Mouse (Mus musculus) kidney, postnatal 36 days (tissue): ENCODE results near the gene Kpna7.
A peak's percentile ranks its signal among the peaks of the same experiment; 100 is the strongest.

ENCODE experiments used
- DNase-seq, 2 experiments: peaks; one replicate each; pipeline ENCODE4 v3.0.0; 2021 to 2022; ENCODE audit warnings: mixed read lengths in 2 of 2

Kpna7 gene

DNA sequence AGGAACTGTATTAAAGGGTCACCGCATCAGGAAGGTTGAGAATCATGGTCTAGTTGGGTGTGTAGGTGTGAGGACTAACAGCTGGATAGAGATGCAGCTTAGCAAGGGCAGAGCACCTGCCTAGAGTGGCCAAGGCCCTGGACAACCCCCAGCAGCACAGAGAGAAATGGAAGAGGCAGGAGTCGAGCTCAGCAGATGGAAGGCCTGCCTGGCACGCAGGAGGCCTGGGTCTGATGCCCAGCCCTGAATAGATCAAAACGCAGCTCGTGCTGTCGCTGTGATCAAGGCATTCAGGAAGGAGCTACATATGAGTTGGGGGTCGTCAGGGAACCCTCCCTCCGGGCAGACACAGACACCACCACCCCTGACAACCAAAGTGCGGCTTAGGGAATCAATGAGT, 125.6 kb downstream of the Kpna7 start:
- no peak for DNase-seq

DNA sequence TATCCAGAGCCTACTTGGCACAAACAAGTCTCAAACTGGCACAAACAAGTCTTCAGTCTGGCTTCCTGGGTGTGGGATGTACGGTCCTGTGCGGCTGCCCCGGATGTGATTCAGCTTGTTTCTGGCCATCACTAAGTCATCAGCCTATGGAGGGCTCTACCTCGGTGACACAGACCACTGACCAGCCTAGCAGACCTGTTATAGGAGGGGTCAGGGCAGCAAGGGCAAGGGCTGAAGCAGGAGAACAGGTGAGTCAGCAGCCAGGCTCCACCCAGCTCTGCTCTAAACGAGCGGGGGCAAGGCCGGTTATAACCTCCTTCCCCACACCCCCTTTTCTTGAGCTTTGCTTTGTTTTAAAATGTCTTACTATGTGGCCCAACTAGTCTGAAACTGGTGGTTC, 129.4 kb downstream of the Kpna7 start:
- DNase-seq = peak in 1 of 2 experiments; percentile 18

DNA sequence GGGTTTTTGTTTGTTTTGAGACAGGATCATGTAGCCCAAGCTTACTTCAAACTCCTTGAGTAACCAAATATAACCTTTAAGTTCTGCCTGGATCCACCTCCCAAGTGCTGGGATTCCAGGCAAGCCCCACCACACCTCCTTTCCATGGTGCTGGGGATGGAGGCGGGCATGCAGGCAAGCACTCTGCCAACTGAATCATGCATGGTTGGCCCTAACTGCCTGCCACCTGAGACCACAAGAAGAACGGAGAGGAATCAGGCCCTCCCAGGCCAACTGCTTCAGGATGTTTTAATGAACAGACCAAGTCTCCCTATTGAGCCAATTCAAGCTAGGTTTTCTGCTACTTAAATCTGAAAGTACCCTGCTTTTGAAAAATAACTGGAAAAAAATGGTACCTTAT, 131.2 kb downstream of the Kpna7 start:
- DNase-seq = no peak

DNA sequence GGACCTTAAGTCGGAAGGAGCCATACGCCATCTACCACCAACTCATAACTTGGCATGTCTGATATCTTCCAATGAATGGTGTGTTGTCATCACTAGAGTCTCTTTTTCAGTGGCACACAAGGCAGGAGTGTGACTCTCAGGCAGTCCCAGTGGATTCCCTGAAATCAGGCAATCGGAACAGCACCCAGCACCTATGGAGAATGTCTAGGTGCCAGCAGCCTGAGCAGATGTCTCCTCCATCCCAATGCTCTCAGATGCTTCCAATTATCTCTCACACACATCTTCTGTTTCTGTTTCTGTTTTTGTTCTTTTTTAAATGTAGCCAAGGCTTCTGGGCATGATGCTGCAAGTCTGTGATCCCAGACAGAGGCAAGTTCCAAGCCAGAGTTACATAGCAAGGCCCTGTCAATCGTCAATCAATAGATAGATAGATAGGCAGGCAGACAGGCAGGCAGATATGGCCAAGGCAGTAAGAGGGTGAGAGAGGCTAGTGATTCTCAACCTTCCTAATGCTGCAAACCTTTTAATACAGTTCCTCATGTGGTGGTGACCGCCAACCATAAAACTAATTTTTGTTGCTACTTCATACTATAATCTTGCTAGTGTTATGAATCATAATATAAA, 133.3 kb downstream of the Kpna7 start:
- no peak for DNase-seq

DNA sequence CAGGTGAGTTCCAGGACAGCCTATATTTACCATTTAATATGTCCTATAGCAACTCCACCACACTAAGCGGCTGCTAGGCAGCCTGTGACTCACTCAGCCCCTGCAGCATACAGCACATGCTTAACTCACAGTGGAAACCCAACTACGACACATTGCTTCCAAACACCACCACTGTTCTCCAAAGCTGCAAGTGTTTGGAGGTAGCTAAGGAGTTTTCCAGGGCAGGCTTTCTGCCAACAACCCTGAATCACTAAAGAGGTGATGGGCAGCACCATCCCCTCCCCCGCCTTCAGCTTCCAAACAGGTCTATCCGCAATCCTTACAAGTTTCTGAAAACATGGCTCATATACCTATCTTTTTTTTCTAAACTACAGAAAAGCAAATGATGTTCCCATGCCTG, 134.0 kb downstream of the Kpna7 start:
- DNase-seq = peak in 1 of 2 experiments; percentile 43

DNA sequence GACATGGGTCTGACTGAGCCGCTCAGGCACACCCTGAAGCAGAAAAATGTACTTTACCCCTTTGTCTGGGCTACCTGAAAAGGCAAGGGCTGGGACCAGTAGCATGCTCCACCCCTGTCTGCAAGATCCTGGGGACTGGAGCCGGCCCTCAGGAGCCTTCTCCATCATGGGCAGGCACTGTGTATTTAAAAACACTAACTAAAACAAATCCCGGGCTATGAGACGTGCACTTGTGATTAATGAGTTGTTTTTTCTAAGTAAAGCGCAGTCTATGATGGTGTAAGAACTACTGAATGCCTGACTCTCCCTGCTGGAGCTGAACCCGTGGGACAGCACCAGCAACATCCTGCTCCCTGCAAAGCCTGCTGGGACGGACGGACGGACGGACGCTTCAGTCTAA, 135.4 kb downstream of the Kpna7 start:
- DNase-seq = no peak

DNA sequence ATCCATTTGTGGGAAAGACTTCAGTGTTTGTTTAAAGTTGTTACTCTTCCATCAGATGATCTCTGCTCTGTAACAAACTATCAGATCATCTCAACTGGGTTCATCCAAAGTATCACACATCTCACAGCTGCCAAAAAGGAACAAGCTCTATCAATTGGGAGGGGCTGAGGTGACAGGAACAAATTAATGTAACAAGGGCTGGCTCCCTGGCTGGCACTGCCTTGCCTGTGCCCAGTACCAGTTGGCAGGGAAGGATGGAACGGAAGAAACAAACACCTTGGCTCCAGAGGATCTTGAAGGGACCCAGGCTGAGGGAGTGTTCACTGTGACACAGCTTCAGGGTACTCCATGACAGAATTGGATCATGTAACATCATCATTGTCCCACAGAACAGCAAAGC, 135.8 kb downstream of the Kpna7 start:
- DNase-seq = peak in 1 of 2 experiments; percentile 26

DNA sequence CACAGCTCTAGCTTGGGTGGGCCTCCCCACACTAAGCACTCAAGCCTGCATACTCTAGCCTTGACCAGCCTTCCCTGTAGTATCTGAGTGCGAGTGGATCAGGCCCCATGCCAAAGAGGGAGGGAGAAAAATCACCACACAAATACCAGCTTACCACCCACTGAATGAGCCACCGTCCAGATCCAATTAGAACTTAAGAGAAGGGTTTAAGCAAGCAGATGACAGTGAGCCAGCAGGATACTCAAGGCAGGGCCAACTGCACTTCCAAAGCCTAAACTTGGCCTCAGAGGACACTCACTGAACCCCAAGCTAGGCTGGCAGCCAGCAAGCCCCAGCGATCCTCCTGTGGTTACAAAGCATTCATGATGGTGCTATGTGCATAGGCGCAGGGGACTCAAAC, 137.8 kb downstream of the Kpna7 start:
- peak in 1 of 2 experiments; percentile 34 for DNase-seq

DNA sequence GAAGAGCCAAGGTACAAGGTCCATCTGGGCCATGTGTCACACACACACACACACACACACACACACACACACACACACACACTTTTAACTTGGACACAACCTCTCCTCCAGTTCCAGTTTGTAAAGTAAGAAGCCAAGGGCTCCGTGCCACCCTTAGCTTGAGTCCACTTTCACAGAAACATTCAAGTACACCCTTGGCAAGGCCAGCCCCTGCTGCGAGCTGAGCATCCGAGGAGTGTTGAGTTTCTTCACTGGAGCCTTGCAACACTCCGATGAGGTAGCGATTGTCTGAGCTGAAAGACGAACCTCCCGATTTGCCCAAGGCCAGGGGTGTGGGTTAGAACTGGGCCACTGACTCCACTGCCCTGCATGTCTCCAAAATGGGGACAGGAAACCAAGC, 138.9 kb downstream of the Kpna7 start:
- DNase-seq = no peak

DNA sequence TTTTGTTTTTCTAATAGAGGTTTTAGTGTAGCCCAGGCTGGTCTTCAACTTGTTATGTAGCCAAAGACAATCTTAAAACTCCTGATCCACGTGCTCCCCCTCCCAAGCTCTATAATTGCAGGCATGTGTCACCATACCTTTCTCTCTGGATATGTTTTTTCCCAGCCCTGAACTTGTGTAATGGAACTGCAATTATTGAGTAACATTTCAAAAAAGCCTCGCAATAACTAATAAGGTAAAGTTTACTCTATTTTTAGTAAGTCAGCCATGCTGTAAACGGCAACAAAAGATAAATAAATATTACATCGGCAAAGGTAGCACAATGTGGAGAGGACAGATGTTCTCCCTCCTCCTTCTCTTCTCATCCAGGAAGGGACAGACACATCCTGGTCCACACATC, 139.5 kb downstream of the Kpna7 start:
- no peak for DNase-seq

DNA sequence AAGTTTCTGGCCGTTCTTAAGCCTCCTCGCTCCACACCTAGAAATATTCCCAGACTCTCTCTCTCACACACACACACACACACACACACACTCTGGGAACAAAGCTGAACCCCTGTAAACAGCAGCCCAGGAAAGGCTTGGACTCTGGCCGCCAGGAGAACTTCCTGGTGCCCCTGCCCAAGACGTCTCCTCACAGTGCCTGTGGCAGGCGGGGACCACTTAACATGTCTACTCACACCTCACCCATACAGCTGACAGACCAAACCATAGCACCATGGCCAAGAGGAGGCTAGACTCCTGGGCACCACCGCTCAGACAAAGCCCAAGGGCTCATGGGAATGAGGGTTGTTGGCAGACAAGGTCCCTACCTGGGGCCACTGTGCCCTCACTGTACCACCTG, 140.5 kb downstream of the Kpna7 start:
- DNase-seq = no peak

DNA sequence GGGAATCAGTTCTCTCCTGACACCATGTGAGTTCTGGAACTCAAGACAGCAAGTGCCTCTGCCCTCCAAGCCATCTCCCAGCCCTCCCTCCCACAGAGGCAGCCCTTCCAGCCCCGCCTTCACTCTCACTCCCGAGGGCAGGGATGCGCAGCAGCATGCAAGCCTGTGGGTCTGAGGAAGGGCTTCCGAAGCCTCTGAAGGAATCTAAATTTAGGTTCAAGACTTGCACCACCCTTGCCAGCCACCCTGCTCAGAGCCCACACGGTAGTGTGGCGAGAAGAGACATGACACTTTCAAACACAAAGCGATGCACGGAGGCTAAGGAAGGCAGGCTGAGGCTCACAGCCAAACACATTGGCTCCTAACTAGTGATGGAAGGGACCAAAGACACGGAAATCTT, 141.4 kb downstream of the Kpna7 start:
- no peak for DNase-seq

DNA sequence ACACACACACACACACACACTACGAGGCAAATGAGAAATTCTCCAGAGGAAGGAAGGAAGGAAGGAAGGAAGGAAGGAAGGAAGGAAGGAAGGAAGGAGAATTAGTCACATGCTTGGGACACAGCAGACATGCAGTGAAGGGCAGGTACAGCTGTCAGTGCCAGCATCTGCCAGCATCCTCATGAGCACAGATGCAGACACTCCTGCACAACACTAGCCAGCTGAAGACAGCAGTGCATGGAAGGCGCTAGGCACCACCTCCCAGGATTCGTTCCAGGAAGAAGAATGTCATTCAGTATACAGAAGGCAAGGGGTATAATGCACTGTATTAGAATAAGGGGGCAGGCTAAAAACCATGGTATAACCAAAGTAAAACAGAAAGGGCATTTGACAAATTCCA, 142.9 kb downstream of the Kpna7 start:
- DNase-seq = no peak

DNA sequence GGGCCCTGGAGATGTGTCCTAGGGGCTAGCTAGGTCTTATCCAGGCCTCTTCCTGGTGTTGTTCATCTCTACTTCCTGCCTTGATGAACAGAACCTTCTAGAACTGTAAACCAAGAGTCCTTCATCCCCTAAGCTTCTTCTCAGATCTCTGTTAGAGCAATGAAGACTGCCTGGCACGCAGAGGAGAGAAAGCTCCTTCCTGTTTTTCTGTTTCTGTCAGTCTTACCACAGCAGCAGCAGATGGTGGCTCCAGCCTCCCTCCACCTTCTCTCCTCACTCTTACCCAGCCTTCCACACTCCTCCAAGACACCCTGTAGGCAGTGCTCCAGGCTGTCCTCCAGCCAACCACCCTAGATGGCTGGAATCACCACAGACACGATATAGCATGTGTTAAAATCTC, 146.5 kb downstream of the Kpna7 start:
- no peak for DNase-seq
